Mouse (Mus musculus) ZHBTc4 (cell line): ENCODE measurements around the gene Rngtt.

Experiments
- DNase-seq: peaks from one replicate; pipeline ENCODE4 v3.0.0-alpha.2; 2011; ENCODE audit warnings: low read depth, low spot score

The Rngtt gene

GRCm38 (mm10) chr4:33514108-33515000 lies 204.2 kb downstream of the Rngtt start:
- DNase-seq = peak; percentile 20

DNA sequence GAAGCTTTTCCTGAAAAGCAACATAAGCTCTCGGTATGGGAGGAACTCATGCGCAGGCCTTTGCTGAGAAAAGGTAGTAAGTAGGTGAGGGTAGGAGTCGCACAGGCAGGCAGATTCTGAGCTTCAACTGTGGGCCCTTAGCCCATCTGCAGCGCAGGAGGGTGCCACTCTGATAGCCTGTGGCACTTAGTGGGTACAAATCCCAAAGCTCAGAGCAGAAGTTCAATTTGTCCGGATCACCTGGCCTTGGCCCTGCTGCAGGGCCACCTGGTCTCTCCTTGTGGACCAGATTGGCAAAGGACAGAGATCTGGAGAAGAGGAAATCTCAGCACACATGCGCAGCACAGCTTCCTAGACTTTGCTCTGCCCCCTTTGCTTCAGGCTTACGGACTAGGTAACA lies 210.1 kb downstream of the Rngtt start:
- DNase-seq = no peak

GRCm38 (mm10) chr4:33520938-33521337 lies 210.8 kb downstream of the Rngtt start:
- DNase-seq = no peak

GRCm38 (mm10) chr4:33523774-33524173 lies 213.7 kb downstream of the Rngtt start:
- DNase-seq = no peak

DNA sequence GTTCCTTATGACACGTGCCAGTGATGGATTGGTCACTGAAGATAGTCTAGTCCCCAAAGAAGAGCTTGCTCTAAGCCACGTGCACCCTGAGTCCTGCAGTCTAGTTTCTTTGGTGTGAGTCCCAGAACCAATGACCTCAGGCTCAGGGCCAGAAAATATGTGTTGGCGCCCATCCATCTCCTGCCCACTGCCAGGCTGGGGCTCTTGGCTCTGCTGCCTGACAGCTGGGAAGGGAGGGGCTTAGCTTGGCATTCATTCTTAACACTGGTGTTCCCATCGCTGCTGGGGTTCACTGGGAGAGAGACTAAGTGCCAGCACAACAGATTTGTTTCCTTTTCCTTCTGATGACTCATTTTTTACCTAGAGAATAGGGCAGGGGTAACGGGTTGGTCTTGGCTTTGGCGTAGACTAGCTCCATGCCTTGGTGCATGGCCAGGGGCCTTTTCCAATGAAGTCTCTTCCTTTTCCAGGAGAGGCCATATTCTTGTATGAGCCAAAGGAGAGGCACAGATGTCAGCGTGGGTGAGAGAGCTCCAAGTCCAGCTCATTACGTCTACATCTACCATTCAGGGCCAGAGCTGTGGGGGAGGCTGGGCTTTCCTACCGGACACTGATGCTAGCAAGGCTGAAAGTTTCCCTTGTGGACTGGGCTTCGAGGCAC lies 214.5 kb downstream of the Rngtt start:
- no peak for DNase-seq

GRCm38 (mm10) chr4:33525272-33525671 lies 215.2 kb downstream of the Rngtt start:
- no peak for DNase-seq

- peak; percentile 75 for DNase-seq
Measured at GRCm38 (mm10) chr4:33526092-33526491, 216.0 kb downstream of the Rngtt start.

- DNase-seq = no peak
Measured at GRCm38 (mm10) chr4:33526675-33527074, 216.6 kb downstream of the Rngtt start.

GRCm38 (mm10) chr4:33532596-33532995 lies 222.5 kb downstream of the Rngtt start:
- peak; percentile 62 for DNase-seq

DNA sequence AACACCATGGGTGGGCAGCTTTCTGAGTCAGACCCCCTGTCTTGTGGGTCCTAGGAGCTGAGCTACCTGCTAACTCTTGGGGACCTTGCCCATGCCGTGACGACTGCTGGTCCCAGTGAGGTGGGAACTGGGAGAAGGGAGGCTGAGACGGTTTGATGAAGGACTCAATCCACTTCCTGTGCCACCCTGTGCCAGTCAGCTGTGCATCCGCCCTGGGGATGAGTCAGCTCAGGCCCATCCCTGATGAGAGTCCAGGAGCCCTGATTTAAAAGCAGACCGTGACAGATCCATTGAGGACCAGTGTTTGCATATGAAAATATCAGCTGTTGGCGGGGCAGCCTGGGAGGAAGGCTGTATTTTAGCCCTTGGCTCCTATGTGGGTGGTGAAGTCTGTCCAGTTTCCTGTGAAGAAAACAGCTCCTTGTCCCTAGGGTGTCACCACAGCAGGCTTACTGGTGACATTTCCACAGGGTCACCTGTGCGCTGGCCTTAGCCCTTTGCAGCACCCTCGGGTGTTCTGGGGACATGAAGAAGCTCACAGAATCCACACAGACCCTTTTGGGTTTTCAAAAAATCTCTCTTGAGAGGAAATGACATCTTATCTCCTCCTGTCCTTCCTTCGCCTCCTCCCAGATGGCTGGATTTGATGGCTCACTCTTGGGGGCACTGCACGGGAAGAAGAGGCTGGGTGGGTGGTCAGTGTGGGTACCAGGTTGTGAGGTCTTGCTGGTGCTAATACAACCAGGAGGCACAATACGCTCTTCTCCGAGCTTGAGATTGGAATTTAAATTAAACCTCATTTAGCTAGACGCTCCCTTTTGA lies 234.9 kb downstream of the Rngtt start:
- DNase-seq = no peak

DNA sequence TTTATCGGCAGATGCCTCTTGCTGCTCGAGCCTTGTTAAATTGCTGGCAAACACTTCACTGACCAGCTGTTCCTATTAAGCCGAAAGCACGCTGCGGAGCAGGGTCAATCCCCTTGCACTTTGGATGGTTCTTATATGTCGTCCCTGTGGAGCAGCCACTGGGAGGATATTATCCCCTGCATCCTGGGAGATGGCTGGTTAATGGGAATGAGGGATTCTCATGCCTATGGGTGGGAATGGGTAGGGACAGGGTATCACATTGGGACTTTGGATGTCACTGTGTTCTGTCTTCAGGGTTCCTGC lies 235.4 kb downstream of the Rngtt start:
- no peak for DNase-seq

DNA sequence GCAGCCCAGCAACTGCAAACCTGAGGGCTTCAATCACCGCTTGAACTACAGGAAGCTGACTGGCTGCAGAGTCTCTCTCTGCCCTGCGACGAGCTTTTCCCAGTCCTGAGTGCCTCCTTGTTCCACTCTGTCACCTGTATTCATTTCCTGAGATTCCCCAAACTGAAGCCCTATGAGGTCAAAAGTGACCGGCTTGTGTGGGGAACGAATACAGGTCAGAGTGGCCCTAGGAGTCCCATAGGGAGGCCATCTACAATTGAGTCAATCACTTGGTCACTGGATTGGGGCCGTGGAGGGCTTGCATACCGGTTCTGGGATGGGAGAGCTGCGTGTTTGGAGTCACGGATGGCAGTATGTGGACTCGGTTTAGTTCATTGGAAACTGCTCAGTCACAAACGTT lies 236.2 kb downstream of the Rngtt start:
- no peak for DNase-seq

GRCm38 (mm10) chr4:33547315-33547929 lies 237.3 kb downstream of the Rngtt start:
- no peak for DNase-seq

DNA sequence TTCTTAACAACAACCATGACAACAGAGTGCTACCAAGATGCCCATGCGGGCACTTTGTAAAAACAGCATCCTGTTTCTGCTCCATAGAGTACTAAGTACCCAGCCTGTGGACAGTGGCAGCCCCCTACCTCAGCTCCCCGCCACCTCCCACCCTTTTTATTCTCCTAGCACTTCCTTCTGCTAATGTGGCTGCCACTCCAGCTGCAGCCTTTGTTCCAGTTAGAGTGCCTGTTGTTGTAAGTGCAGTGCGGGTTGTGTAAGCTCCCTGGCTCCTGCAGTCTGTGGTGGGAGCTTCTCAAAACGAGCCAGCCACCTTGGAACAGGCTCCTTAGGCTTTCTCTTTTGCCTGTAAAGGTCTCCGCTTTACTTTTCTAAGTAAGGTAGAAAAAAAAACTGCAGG lies 239.5 kb downstream of the Rngtt start:
- DNase-seq = no peak
